Mouse (Mus musculus): ENCODE data around the gene Prkaa2. TPM values are rescaled to one million over a fixed set of nuclear protein-coding genes. Genes with fewer than 3 reads are reported as not detected.
"Not testable (repeated sequence)": the region's sequence is repeated elsewhere in the genome, so short reads cannot be mapped to it uniquely, and the experiment has no call there.

The Prkaa2 gene
- polyA plus RNA-seq, 1 experiment, result 11.8 TPM

- TF ChIP-seq POLR2A (IDR thresholded peaks at IDR 0.05; ENCODE audit: borderline replicate concordance, extremely low read depth, insufficient read depth, insufficient read length, poor library complexity, severe bottlenecking) (no peak), CTCF (IDR thresholded peaks at IDR 0.05; ENCODE audit: borderline replicate concordance, extremely low read depth, insufficient read depth, insufficient read length) (no peak)
- no peak for DNase-seq (ENCODE audit: low read depth)
Measured at GRCm38 (mm10) chr4:105007360-105008018, 102.2 kb downstream of the Prkaa2 start.

DNA sequence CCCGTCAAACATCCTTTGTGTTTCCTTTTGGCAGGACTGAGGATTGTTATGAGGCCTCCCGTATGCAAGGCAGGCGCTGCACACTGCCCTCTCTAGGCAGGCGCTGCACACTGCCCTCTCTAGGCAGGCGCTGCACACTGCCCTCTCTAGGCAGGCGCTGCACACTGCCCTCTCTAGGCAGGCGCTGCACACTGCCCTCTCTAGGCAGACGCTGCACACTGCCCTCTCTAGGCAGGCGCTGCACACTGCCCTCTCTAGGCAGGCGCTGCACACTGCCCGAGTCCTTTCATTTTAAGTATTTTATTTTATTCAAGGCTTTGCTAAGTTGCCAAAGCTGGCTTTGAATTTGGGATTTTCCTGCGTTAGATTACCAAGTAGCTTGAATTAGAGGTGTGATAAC, 105.0 kb downstream of the Prkaa2 start:
- DNase-seq (ENCODE audit: low read depth), result not testable (repeated sequence)

GRCm38 (mm10) chr4:105004135-105004534, 105.6 kb downstream of the Prkaa2 start:
- TF ChIP-seq POLR2A (IDR thresholded peaks at IDR 0.05; ENCODE audit: borderline replicate concordance, extremely low read depth, insufficient read depth, insufficient read length, poor library complexity, severe bottlenecking) (no peak), CTCF (IDR thresholded peaks at IDR 0.05; ENCODE audit: borderline replicate concordance, extremely low read depth, insufficient read depth, insufficient read length) (no peak)
- DNase-seq (ENCODE audit: low read depth), result peak; percentile 11

DNA sequence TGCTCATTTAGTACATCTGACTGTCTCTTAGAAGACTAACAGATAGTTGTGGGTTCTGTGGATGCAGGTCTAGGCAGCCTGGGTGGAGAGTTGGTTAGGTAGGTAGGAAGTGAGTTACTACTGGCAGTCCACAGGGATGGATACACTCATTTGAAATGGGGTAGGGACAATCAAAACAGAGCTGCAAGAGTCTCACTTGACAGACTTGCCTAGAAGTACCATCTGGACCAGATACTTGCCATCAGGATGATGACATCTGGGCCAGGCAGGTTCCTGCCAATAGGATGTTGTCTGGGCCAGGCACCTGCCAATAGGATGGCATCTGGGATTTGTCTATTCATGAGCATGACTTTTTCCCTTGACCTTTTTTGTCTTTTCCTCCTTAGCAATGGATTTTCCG, 108.0 kb downstream of the Prkaa2 start:
- peak; percentile 45 for DNase-seq (ENCODE audit: low read depth)
- TF ChIP-seq POLR2A (IDR thresholded peaks at IDR 0.05; ENCODE audit: borderline replicate concordance, extremely low read depth, insufficient read depth, insufficient read length, poor library complexity, severe bottlenecking) (no peak), CTCF (IDR thresholded peaks at IDR 0.05; ENCODE audit: borderline replicate concordance, extremely low read depth, insufficient read depth, insufficient read length) (no peak)

DNA sequence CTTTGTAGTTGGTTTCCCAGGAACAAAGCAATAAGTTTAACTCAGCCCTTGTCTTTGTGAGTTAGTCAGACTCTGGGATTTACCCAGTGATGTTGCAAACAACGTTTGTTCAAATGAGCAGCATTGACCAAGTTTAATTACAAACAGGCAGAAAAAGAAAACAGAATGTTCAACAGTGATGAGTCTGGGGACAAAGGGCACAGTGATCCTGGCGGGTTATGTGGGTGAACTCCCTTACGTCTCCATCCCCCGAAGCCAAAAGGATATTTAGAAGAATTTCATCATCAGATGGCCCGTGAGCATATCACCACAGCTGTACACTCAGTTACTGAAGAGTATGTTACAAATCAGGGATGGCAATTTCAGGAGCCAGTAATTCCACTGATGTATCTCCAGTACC, 110.0 kb downstream of the Prkaa2 start:
- DNase-seq (ENCODE audit: low read depth), result no peak
- TF ChIP-seq POLR2A (IDR thresholded peaks at IDR 0.05; ENCODE audit: borderline replicate concordance, extremely low read depth, insufficient read depth, insufficient read length, poor library complexity, severe bottlenecking) (no peak), CTCF (IDR thresholded peaks at IDR 0.05; ENCODE audit: borderline replicate concordance, extremely low read depth, insufficient read depth, insufficient read length) (no peak)

- DNase-seq (ENCODE audit: low read depth), result no peak
- TF ChIP-seq POLR2A (IDR thresholded peaks at IDR 0.05; ENCODE audit: borderline replicate concordance, extremely low read depth, insufficient read depth, insufficient read length, poor library complexity, severe bottlenecking) (no peak), CTCF (IDR thresholded peaks at IDR 0.05; ENCODE audit: borderline replicate concordance, extremely low read depth, insufficient read depth, insufficient read length) (no peak)
Measured at GRCm38 (mm10) chr4:104993140-104993874, 116.4 kb downstream of the Prkaa2 start.

DNA sequence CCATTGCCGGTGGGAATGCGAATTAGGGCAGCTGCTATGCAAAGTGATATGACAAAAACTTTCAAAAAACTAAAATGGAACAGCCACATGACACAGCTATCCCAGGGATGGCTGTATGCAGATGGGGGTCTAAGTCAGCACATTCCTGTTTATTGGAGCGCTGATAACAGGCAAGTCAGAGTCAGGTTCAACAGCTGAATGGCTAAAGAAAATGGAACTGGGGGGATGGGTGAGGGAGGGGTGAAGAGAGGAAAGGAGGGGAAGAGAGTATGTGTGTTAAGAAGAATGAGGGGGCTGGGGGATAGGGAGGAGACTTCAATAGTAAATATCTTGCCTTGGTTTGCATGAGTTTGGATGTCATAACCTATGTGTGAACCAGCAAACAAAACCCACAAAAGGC, 117.4 kb downstream of the Prkaa2 start:
- TF ChIP-seq CTCF (IDR thresholded peaks at IDR 0.05; ENCODE audit: borderline replicate concordance, extremely low read depth, insufficient read depth, insufficient read length) (no peak), POLR2A (IDR thresholded peaks at IDR 0.05; ENCODE audit: borderline replicate concordance, extremely low read depth, insufficient read depth, insufficient read length, poor library complexity, severe bottlenecking) (no peak)
- DNase-seq (ENCODE audit: low read depth), result no peak

GRCm38 (mm10) chr4:104990686-104991085, 119.0 kb downstream of the Prkaa2 start:
- TF ChIP-seq CTCF (IDR thresholded peaks at IDR 0.05; ENCODE audit: borderline replicate concordance, extremely low read depth, insufficient read depth, insufficient read length) (no peak), POLR2A (IDR thresholded peaks at IDR 0.05; ENCODE audit: borderline replicate concordance, extremely low read depth, insufficient read depth, insufficient read length, poor library complexity, severe bottlenecking) (no peak)
- no peak for DNase-seq (ENCODE audit: low read depth)

DNA sequence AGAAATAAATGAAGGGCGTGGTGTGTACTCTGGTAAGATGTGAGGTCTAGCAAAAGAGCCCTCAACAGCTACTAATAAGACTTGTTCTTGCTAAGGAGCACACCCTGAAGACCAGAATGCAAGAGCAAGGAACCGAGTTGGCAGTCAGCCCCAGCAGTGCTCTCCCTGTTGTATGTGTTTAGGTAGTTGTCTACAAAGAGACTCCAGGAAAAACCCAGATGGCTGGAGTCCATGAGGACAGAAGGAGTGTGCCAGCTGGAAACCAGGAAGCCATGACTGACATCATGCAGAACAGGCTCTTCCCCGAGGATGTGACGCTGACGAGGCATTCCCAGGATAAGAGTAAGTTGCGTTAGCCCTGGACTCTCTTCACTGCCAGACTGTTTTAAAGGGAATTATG, 119.7 kb downstream of the Prkaa2 start:
- DNase-seq (ENCODE audit: low read depth), result peak; percentile 54
- TF ChIP-seq POLR2A (IDR thresholded peaks at IDR 0.05; ENCODE audit: borderline replicate concordance, extremely low read depth, insufficient read depth, insufficient read length, poor library complexity, severe bottlenecking) (no peak), CTCF (IDR thresholded peaks at IDR 0.05; ENCODE audit: borderline replicate concordance, extremely low read depth, insufficient read depth, insufficient read length) (no peak)

- TF ChIP-seq CTCF (IDR thresholded peaks at IDR 0.05; ENCODE audit: borderline replicate concordance, extremely low read depth, insufficient read depth, insufficient read length), result no peak
- TF ChIP-seq POLR2A (IDR thresholded peaks at IDR 0.05; ENCODE audit: borderline replicate concordance, extremely low read depth, insufficient read depth, insufficient read length, poor library complexity, severe bottlenecking), result no peak
- DNase-seq (ENCODE audit: low read depth), result no peak
Measured at GRCm38 (mm10) chr4:104988709-104989108, 121.0 kb downstream of the Prkaa2 start.

- no peak for TF ChIP-seq CTCF (IDR thresholded peaks at IDR 0.05; ENCODE audit: borderline replicate concordance, extremely low read depth, insufficient read depth, insufficient read length)
- TF ChIP-seq POLR2A (IDR thresholded peaks at IDR 0.05; ENCODE audit: borderline replicate concordance, extremely low read depth, insufficient read depth, insufficient read length, poor library complexity, severe bottlenecking), result no peak
- no peak for DNase-seq (ENCODE audit: low read depth)
Measured at GRCm38 (mm10) chr4:104988102-104988501, 121.6 kb downstream of the Prkaa2 start.

- no peak for DNase-seq (ENCODE audit: low read depth)
- no peak for TF ChIP-seq CTCF (IDR thresholded peaks at IDR 0.05; ENCODE audit: borderline replicate concordance, extremely low read depth, insufficient read depth, insufficient read length)
- TF ChIP-seq POLR2A (IDR thresholded peaks at IDR 0.05; ENCODE audit: borderline replicate concordance, extremely low read depth, insufficient read depth, insufficient read length, poor library complexity, severe bottlenecking), result no peak
Measured at GRCm38 (mm10) chr4:104987631-104988030, 122.1 kb downstream of the Prkaa2 start.

Measured in brain, embryonic 14.5 days (tissue).